Mouse (Mus musculus): Measurements from ENCODE around the gene Gm4767. TPM values are rescaled to one million over a fixed set of nuclear protein-coding genes. Genes with fewer than 3 reads are reported as not detected.
"Not testable (repeated sequence)": the region's sequence is repeated elsewhere in the genome, so short reads cannot be mapped to it uniquely, and the experiment has no call there.

The Gm4767 gene
- polyA plus RNA-seq (2016; fragmentation: Nextera tagmentation; extraction: Ambion mirVana): 2.6 and 3.4 TPM in 2 replicates

GRCm38 (mm10) chr10:81811899-81812298 lies at the start of gene Gm4767:
Gene Gm4767, plus strand, starts transcription at chr10:81812186.
- not testable (repeated sequence) for H3K36me3 ChIP-seq; H3K27me3 ChIP-seq (ENCODE audit: insufficient read depth, poor library complexity, severe bottlenecking); DNase-seq (ENCODE audit: low spot score); H3K9me3 ChIP-seq; H3K27ac ChIP-seq; H3K4me1 ChIP-seq
- 23% methylated on average over 18 of the region's 20 CpGs for WGBS
- H3K4me3 ChIP-seq: 0 out of 2 replicates have a peak within 1 kb of the TSS, but pooled peaks have one; percentile 24

- H3K27ac ChIP-seq: not testable (repeated sequence)
Observed at GRCm38 (mm10) chr10:81770506-81771403, 41.2 kb upstream of the Gm4767 start, which contains the start of gene Gm3055. Gene Gm3055, minus strand, starts transcription at chr10:81771161.

GRCm38 (mm10) chr10:81771404-81771777 lies 40.6 kb upstream of the Gm4767 start:
- not testable (repeated sequence) for H3K4me1 ChIP-seq; H3K27me3 ChIP-seq (ENCODE audit: insufficient read depth, poor library complexity, severe bottlenecking); H3K36me3 ChIP-seq; H3K4me3 ChIP-seq; H3K27ac ChIP-seq; H3K9me3 ChIP-seq; DNase-seq (ENCODE audit: low spot score)
- WGBS: no CpG with 5 or more reads among the region's 3 CpGs

More at GRCm38 (mm10) chr10:81770506-81771403, 41.2 kb upstream of the Gm4767 start, which contains the start of gene Gm3055:
- not testable (repeated sequence) for H3K36me3 ChIP-seq; H3K9me3 ChIP-seq; H3K4me1 ChIP-seq; H3K4me3 ChIP-seq; DNase-seq (ENCODE audit: low spot score); H3K27me3 ChIP-seq (ENCODE audit: insufficient read depth, poor library complexity, severe bottlenecking)
- no CpG with 5 or more reads among the region's 43 CpGs for WGBS

- H3K36me3 ChIP-seq; H3K4me1 ChIP-seq; H3K27me3 ChIP-seq (ENCODE audit: insufficient read depth, poor library complexity, severe bottlenecking); H3K9me3 ChIP-seq; H3K27ac ChIP-seq; DNase-seq (ENCODE audit: low spot score); H3K4me3 ChIP-seq: not testable (repeated sequence)
- WGBS: no CpG with 5 or more reads among the region's 18 CpGs
Observed at GRCm38 (mm10) chr10:81846219-81846618, 34.2 kb downstream of the Gm4767 start.

- H3K27ac ChIP-seq; H3K4me3 ChIP-seq; H3K36me3 ChIP-seq; H3K27me3 ChIP-seq (ENCODE audit: insufficient read depth, poor library complexity, severe bottlenecking); H3K9me3 ChIP-seq; DNase-seq (ENCODE audit: low spot score); H3K4me1 ChIP-seq: not testable (repeated sequence)
- WGBS: 31% methylated on average over 5 of the region's 49 CpGs
Observed at GRCm38 (mm10) chr10:81863409-81864407, 51.7 kb downstream of the Gm4767 start, which contains the start of gene Gm32687. Gene Gm32687, plus strand, starts transcription at chr10:81863934.

Other genes starting within 250 kb of the Gm4767 start
- gene Tle2, start 237.6 kb upstream of the Gm4767 start, polyA plus RNA-seq (2016; fragmentation: Nextera tagmentation; extraction: Ambion mirVana): 17.4 and 18.3 TPM in 2 replicates
- 29.0 and 33.9 TPM in 2 replicates for gene Tle6, start 211.1 kb upstream of the Gm4767 start, polyA plus RNA-seq (2016; fragmentation: Nextera tagmentation; extraction: Ambion mirVana)
- gene BC025920, start 205.9 kb upstream of the Gm4767 start, polyA plus RNA-seq (2016; fragmentation: Nextera tagmentation; extraction: Ambion mirVana): 0.95 and 1.4 TPM in 2 replicates
- gene Sirt6, start 184.4 kb upstream of the Gm4767 start, polyA plus RNA-seq (2016; fragmentation: Nextera tagmentation; extraction: Ambion mirVana): 28.5 and 30.7 TPM in 2 replicates
- gene Ankrd24, start 183.6 kb upstream of the Gm4767 start, polyA plus RNA-seq (2016; fragmentation: Nextera tagmentation; extraction: Ambion mirVana): 9.6 and 12.8 TPM in 2 replicates
- gene Gm10778, start 163.1 kb upstream of the Gm4767 start, polyA plus RNA-seq (2016; fragmentation: Nextera tagmentation; extraction: Ambion mirVana): 4.0 and 4.1 TPM in 2 replicates
- 11.2 and 12.6 TPM in 2 replicates for gene Zfp433, start 107.4 kb upstream of the Gm4767 start, polyA plus RNA-seq (2016; fragmentation: Nextera tagmentation; extraction: Ambion mirVana)
- 5.2 and 7.4 TPM in 2 replicates for gene Gm3055, start 41.0 kb upstream of the Gm4767 start, polyA plus RNA-seq (2016; fragmentation: Nextera tagmentation; extraction: Ambion mirVana)
- gene Gm32687, start 51.7 kb downstream of the Gm4767 start, polyA plus RNA-seq (2016; fragmentation: Nextera tagmentation; extraction: Ambion mirVana): 6.3 and 8.2 TPM in 2 replicates
- gene Zfp781, start 118.3 kb downstream of the Gm4767 start, polyA plus RNA-seq (2016; fragmentation: Nextera tagmentation; extraction: Ambion mirVana): 2.0 and 3.2 TPM in 2 replicates
- 11.5 and 13.4 TPM in 2 replicates for gene Zfp873, start 235.9 kb downstream of the Gm4767 start, polyA plus RNA-seq (2016; fragmentation: Nextera tagmentation; extraction: Ambion mirVana)